Comparison of ENCODE assay signal across 24 mouse cellular contexts in the genomic region with DNA sequence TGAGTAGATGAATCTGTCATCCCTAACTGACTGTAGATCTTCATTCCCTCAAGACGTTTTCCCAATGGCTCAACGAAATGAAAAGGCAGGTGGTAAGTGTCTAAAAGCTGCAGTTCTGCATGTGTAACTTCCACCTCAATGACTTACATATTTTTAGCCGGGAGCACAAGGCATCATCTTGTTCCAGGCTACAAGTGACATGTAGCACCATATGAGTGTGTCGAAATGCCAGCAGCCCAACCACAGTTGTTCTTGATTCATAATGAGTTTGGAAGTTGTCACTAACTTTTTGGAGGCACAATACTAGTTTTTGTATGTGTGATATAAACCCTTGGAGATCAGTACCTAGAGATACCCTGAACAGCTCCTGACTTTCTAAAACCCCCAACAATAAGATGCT. TPM values are rescaled to one million over a fixed set of nuclear protein-coding genes. Genes with fewer than 3 reads are reported as not detected.
A peak's percentile ranks its signal among the peaks of the same experiment; 100 is the strongest.
DNase-seq lines count a peak whose midpoint lies in the region; ATAC-seq lines count a peak whose summit lies in the region.
"Had no signal": no experiment of that assay in that cellular context is flagged by ENCODE, and none has a peak within 500 bp of the region (broad histone marks: within the 10 kb centered on the region; RNA-seq: fewer than 3 reads in every experiment).

No protein-coding gene starts in this region.

- no peak overlapping the region for H3K27ac ChIP-seq in heart, embryonic 12.5 days (ENCODE audit: poor library complexity, severe bottlenecking)
- H3K27ac ChIP-seq: embryonic facial prominence, embryonic 13.5 days; embryonic facial prominence, embryonic 15.5 days; forebrain, embryonic 10.5 days; forebrain, embryonic 13.5 days; forebrain, embryonic 15.5 days had no signal

- no peak overlapping the region for H3K4me2 ChIP-seq in heart, embryonic 12.5 days
- H3K4me2 ChIP-seq: embryonic facial prominence, embryonic 13.5 days; embryonic facial prominence, embryonic 15.5 days; forebrain, embryonic 13.5 days; forebrain, embryonic 15.5 days had no signal

- H3K9me3 ChIP-seq in heart, embryonic 12.5 days (replicated peaks) = no peaks in the 10 kb centered on the region
- H3K9me3 ChIP-seq: embryonic facial prominence, embryonic 13.5 days; embryonic facial prominence, embryonic 15.5 days; forebrain, embryonic 10.5 days; forebrain, embryonic 13.5 days; forebrain, embryonic 15.5 days had no signal

- H3K4me3 ChIP-seq in heart, embryonic 12.5 days = no peak overlapping the region
- H3K4me3 ChIP-seq: embryonic facial prominence, embryonic 13.5 days; embryonic facial prominence, embryonic 15.5 days; erythroblast, embryonic 14.5 days; forebrain, embryonic 10.5 days; forebrain, embryonic 13.5 days; forebrain, embryonic 15.5 days had no signal

- ATAC-seq in heart, embryonic 12.5 days (ENCODE audit: insufficient number of reproducible peaks, low FRiP score) = no peak
- ATAC-seq: forebrain, embryonic 13.5 days; forebrain, embryonic 15.5 days had no signal

- no peak overlapping the region for H3K9ac ChIP-seq in heart, embryonic 12.5 days
- H3K9ac ChIP-seq: embryonic facial prominence, embryonic 13.5 days; embryonic facial prominence, embryonic 15.5 days; forebrain, embryonic 13.5 days; forebrain, embryonic 15.5 days had no signal

- 75% methylated on average over 4 of the region's 4 CpGs for WGBS in heart, embryonic 12.5 days

- H3K36me3 ChIP-seq in heart, embryonic 12.5 days = no peaks in the 10 kb centered on the region
- H3K36me3 ChIP-seq: embryonic facial prominence, embryonic 13.5 days; embryonic facial prominence, embryonic 15.5 days; forebrain, embryonic 10.5 days; forebrain, embryonic 15.5 days had no signal

- no peaks in the 10 kb centered on the region for H3K27me3 ChIP-seq in heart, embryonic 12.5 days (replicated peaks)
- H3K27me3 ChIP-seq: embryonic facial prominence, embryonic 13.5 days; embryonic facial prominence, embryonic 15.5 days; forebrain, embryonic 13.5 days; forebrain, embryonic 15.5 days had no signal

- DNase-seq in heart, adult 11 months = peak; percentile 74
- no peak for DNase-seq in heart, adult 8-10 months (ENCODE audit: low spot score)
- peak; percentile 19 for DNase-seq in brain, adult 2 months (ENCODE audit: low read depth, low spot score)
- peak; percentile 25 for DNase-seq in retina, embryonic 14.5 days (ENCODE audit: low spot score)
- no peak for DNase-seq in embryo, embryonic 10.5 days (ENCODE audit: low spot score)
- DNase-seq: adrenal gland, adult 2 months; adrenal gland, postnatal 10 days; adrenal gland, postnatal 25 days; cerebellum, adult 11-12 months; cerebellum, adult 2 months; cerebellum, adult 9-10 months; cerebellum, postnatal 10 days; cerebellum, postnatal 25 days; embryo, embryonic 11 days had no signal

- no peaks in the 10 kb centered on the region; the same call in 1 of the 2 replicates for H3K4me1 ChIP-seq in heart, embryonic 12.5 days (replicated peaks)
- H3K4me1 ChIP-seq: forebrain, embryonic 10.5 days; forebrain, embryonic 13.5 days had no signal

RNA-seq across cellular contexts. Expression of gene Tyrp1, which starts 5.4 kb away (rescaled TPM):
- under 1 TPM in 2 of 4 experiments, not detected in 2; 0.35 to 0.50 TPM for total RNA-seq in heart, adult 8-10 months (2022)
- polyA plus RNA-seq in heart, embryonic 12.5 days (2016; fragmentation: Nextera tagmentation; extraction: Ambion mirVana) = not detected in 2 replicates
- total RNA-seq: adrenal gland, adult 2 months; adrenal gland, postnatal 25 days; ES-E14; MEL had no signal
- polyA plus RNA-seq: adrenal gland, adult 2 months; C2C12; erythroblast, embryonic 14.5 days had no signal

Comparison
In these comparisons a context has a peak if more than half of its experiments do, and no peak if none do; other contexts are left out.
1. DNase-seq: peak in heart, adult 11 months (single experiment), brain, adult 2 months (single experiment) and retina, embryonic 14.5 days (single experiment); none in heart, adult 8-10 months (single experiment) and embryo, embryonic 10.5 days (single experiment).